Mouse (Mus musculus) megakaryocyte, embryonic 14.5 days (primary cell): ENCODE measurements around the gene Agmat.

Experiments
- FLI1 ChIP-seq: IDR thresholded peaks from 2 replicates; pipeline ENCODE4 v1.6.1; 2012; ENCODE audit warnings: low read length, inconsistent platforms, mixed read lengths
- GATA1 ChIP-seq: IDR thresholded peaks from 3 replicates; pipeline ENCODE4 v1.6.1; 2012; ENCODE audit warnings: mixed read lengths, low read length, inconsistent platforms, borderline replicate concordance

- TF ChIP-seq GATA1 (no peak), FLI1 (no peak)
Measured at GRCm38 (mm10) chr4:141725738-141726137, 20.7 kb upstream of the Agmat start.
